Comparison of ENCODE assay signal across 7 mouse cellular contexts in genomic region chr11:107469031-107469522, GRCm38 (mm10). TPM values are rescaled to one million over a fixed set of nuclear protein-coding genes. Genes with fewer than 3 reads are reported as not detected.
DNase-seq lines count a peak whose midpoint lies in the region; ATAC-seq lines count a peak whose summit lies in the region.

No protein-coding gene starts in this region.

- peak; percentile 84 for ATAC-seq in embryonic facial prominence, embryonic 11.5 days (replicated peaks; ENCODE audit: insufficient number of reproducible peaks, low FRiP score, low TSS enrichment, low read depth)
- peak; percentile 90 for ATAC-seq in limb, embryonic 13.5 days (ENCODE audit: low FRiP score, low read depth)
- ATAC-seq in midbrain, embryonic 14.5 days (ENCODE audit: low FRiP score, low TSS enrichment): peak; percentile 88

- H3K36me3 ChIP-seq in embryonic facial prominence, embryonic 11.5 days (replicated peaks; ENCODE audit: control insufficient read depth, insufficient read depth, low read depth, low read length): no peaks in the 10 kb centered on the region
- H3K36me3 ChIP-seq in limb, embryonic 13.5 days: peaks cover 2% of the 10 kb centered on the region; the same call in 1 of the 2 replicates
- H3K36me3 ChIP-seq in midbrain, embryonic 14.5 days (ENCODE audit: control insufficient read depth, insufficient read depth, low read length): no peaks in the 10 kb centered on the region

- H3K4me1 ChIP-seq in embryonic facial prominence, embryonic 11.5 days (ENCODE audit: control insufficient read depth, insufficient read depth, low read length): no peaks in the 10 kb centered on the region; the same call in 1 of the 2 replicates
- peaks cover 43% of the 10 kb centered on the region for H3K4me1 ChIP-seq in limb, embryonic 13.5 days
- peaks cover 14% of the 10 kb centered on the region for H3K4me1 ChIP-seq in midbrain, embryonic 14.5 days (ENCODE audit: control insufficient read depth, insufficient read depth, low read length)

- H3K27me3 ChIP-seq in embryonic facial prominence, embryonic 11.5 days (ENCODE audit: control insufficient read depth, insufficient read depth, low read length): no peaks in the 10 kb centered on the region
- H3K27me3 ChIP-seq in limb, embryonic 13.5 days: no peaks in the 10 kb centered on the region
- H3K27me3 ChIP-seq in midbrain, embryonic 14.5 days (ENCODE audit: control insufficient read depth, insufficient read depth, low read length): no peaks in the 10 kb centered on the region

- peak overlapping the region; percentile 91 for H3K4me3 ChIP-seq in embryonic facial prominence, embryonic 11.5 days (ENCODE audit: low read depth, low read length)
- peak overlapping the region; percentile 85 for H3K4me3 ChIP-seq in limb, embryonic 13.5 days
- H3K4me3 ChIP-seq in midbrain, embryonic 14.5 days (replicated peaks; ENCODE audit: low read depth, low read length): peak overlapping the region; percentile 90

- peak overlapping the region; percentile 78 for H3K4me2 ChIP-seq in embryonic facial prominence, embryonic 11.5 days (ENCODE audit: low read depth, low read length)
- H3K4me2 ChIP-seq in limb, embryonic 13.5 days (replicated peaks): peak overlapping the region; percentile 76
- peak overlapping the region; percentile 77 for H3K4me2 ChIP-seq in midbrain, embryonic 14.5 days (ENCODE audit: low read length)

- 0% methylated on average over 37 of the region's 38 CpGs for WGBS in embryonic facial prominence, embryonic 11.5 days
- WGBS in limb, embryonic 13.5 days: under 1% methylated on average over 37 of the region's 38 CpGs
- WGBS in midbrain, embryonic 14.5 days: under 1% methylated on average over 38 of the region's 38 CpGs

- H3K27ac ChIP-seq in embryonic facial prominence, embryonic 11.5 days (replicated peaks; ENCODE audit: low read depth, low read length): peak overlapping the region; percentile 90
- peak overlapping the region; percentile 96 for H3K27ac ChIP-seq in limb, embryonic 13.5 days
- peak overlapping the region; percentile 89 for H3K27ac ChIP-seq in midbrain, embryonic 14.5 days (replicated peaks; ENCODE audit: low read depth, low read length)

- DNase-seq in adrenal gland, postnatal 14 days: peak; percentile 87
- peak; percentile 90 for DNase-seq in embryonic facial prominence, embryonic 11.5 days (ENCODE audit: low spot score)
- peak; percentile 99 for DNase-seq in heart, adult 11 months
- DNase-seq in kidney, adult 8-10 months: peak; percentile 71 to 78
- peak; percentile 93 for DNase-seq in midbrain, embryonic 14.5 days
- DNase-seq in spleen, adult 12 weeks (ENCODE audit: low spot score): peak; percentile 69

- peak overlapping the region; percentile 92 for H3K9ac ChIP-seq in embryonic facial prominence, embryonic 11.5 days (replicated peaks; ENCODE audit: low read length)
- peak overlapping the region; percentile 94 for H3K9ac ChIP-seq in limb, embryonic 13.5 days
- peak overlapping the region; percentile 83 for H3K9ac ChIP-seq in midbrain, embryonic 14.5 days (replicated peaks; ENCODE audit: low read length)

- no peaks in the 10 kb centered on the region for H3K9me3 ChIP-seq in embryonic facial prominence, embryonic 11.5 days (replicated peaks; ENCODE audit: control insufficient read depth, low read length)
- H3K9me3 ChIP-seq in limb, embryonic 13.5 days: no peaks in the 10 kb centered on the region
- no peaks in the 10 kb centered on the region for H3K9me3 ChIP-seq in midbrain, embryonic 14.5 days (ENCODE audit: control insufficient read depth, low read length)

RNA-seq across cellular contexts. Expression of gene Pitpnc1, which starts 1.4 kb away (rescaled TPM):
- total RNA-seq in adrenal gland, postnatal 14 days (2021): 25.8 and 34.1 TPM in 2 replicates
- polyA plus RNA-seq in embryonic facial prominence, embryonic 11.5 days (2014; fragmentation: Nextera tagmentation; extraction: Ambion mirVana): 43.6 and 45.1 TPM in 2 replicates
- polyA plus RNA-seq in limb, embryonic 13.5 days (2015; fragmentation: Nextera tagmentation; extraction: Ambion mirVana): 39.4 and 40.5 TPM in 2 replicates
- polyA plus RNA-seq in midbrain, embryonic 14.5 days (2014; fragmentation: Nextera tagmentation; extraction: Ambion mirVana): 32.8 and 42.1 TPM in 2 replicates

RNA-seq across cellular contexts. Expression of gene Psmd12, which starts 10.2 kb away (rescaled TPM):
- total RNA-seq in adrenal gland, postnatal 14 days (2021): 87.1 and 95.0 TPM in 2 replicates
- polyA plus RNA-seq in embryonic facial prominence, embryonic 11.5 days (2014; fragmentation: Nextera tagmentation; extraction: Ambion mirVana): 227 and 238 TPM in 2 replicates
- polyA plus RNA-seq in limb, embryonic 13.5 days (2015; fragmentation: Nextera tagmentation; extraction: Ambion mirVana): 175 and 178 TPM in 2 replicates
- polyA plus RNA-seq in midbrain, embryonic 14.5 days (2014; fragmentation: Nextera tagmentation; extraction: Ambion mirVana): 143 and 177 TPM in 2 replicates

Comparison
In these comparisons a context has a peak if more than half of its experiments do, and no peak if none do; other contexts are left out.
1. Peak in every context shown above with its lines: DNase-seq, ATAC-seq, H3K4me3 ChIP-seq and H3K27ac ChIP-seq.